Mouse (Mus musculus) heart, adult 2 months (tissue): ENCODE results near the gene Tbc1d17. TPM values are rescaled to one million over a fixed set of nuclear protein-coding genes. Genes with fewer than 3 reads are reported as not detected.

Experiments
- DNase-seq, 2 experiments: peaks; one replicate each; pipeline ENCODE4 v3.0.0; 2021
- H3K27ac ChIP-seq: fragments of 200-600 bp; 2 replicates; pipeline ENCODE4 v1.8.1; 2022
- H3K27me3 ChIP-seq: fragments of 200-500 bp; 2 replicates; pipeline ENCODE4 v1.6.1; 2012; ENCODE audit warnings: mild to moderate bottlenecking, low read length, inconsistent platforms, mixed read lengths; ENCODE audit not compliant: control insufficient read depth, insufficient read depth
- H3K36me3 ChIP-seq: fragments of 200-500 bp; 2 replicates; pipeline ENCODE4 v1.6.1; 2012; ENCODE audit warnings: low read length, inconsistent platforms; ENCODE audit not compliant: control insufficient read depth, insufficient read depth
- H3K4me1 ChIP-seq: fragments of 200-500 bp; 2 replicates; pipeline ENCODE4 v1.6.1; 2011; ENCODE audit warnings: low read length; ENCODE audit not compliant: control insufficient read depth, insufficient read depth
- H3K4me3 ChIP-seq: fragments of 200-600 bp; 2 replicates; pipeline ENCODE4 v1.8.1; 2022
- H3K79me2 ChIP-seq: fragments of 200-500 bp; replicated peaks from 2 replicates; pipeline ENCODE4 v1.6.1; 2012; ENCODE audit warnings: mild to moderate bottlenecking, inconsistent platforms, low read length, moderate library complexity, mixed read lengths; ENCODE audit not compliant: control insufficient read depth, insufficient read depth
- H3K9ac ChIP-seq: fragments of 200-500 bp; 2 replicates; pipeline ENCODE4 v1.6.1; 2012; ENCODE audit warnings: low read depth, mild to moderate bottlenecking, control low read depth, inconsistent platforms, low read length, mixed read lengths
- CTCF ChIP-seq: fragments of 200-600 bp; IDR thresholded peaks from 2 replicates; pipeline ENCODE4 v1.8.1; 2022; ENCODE audit warnings: antibody characterized with exemption, mild to moderate bottlenecking, moderate library complexity
- EP300 ChIP-seq: fragments of 200-500 bp; IDR thresholded peaks from 2 replicates; pipeline ENCODE4 v1.6.1; 2011; ENCODE audit warnings: low read depth, low read length, control low read depth; ENCODE audit not compliant: insufficient read depth
- POLR2A ChIP-seq: fragments of 200-500 bp; IDR thresholded peaks from 2 replicates; pipeline ENCODE4 v1.6.1; 2011; ENCODE audit warnings: mild to moderate bottlenecking, low read depth, low read length, control low read depth; ENCODE audit not compliant: insufficient read depth
- WGBS: fragments of 180-500 bp; shearing (Covaris S2); methylation state at CpG from one replicate; pipeline ENCODE4 v1.1.7; 2018; 5-methylcytosine and 5-hydroxymethylcytosine counted together
- intact Hi-C: fragments of 180-260 bp; cut with DNase I; formaldehyde crosslinking; loops from one replicate; pipeline ENCODE4 v1.15.1; 2025
- polyA plus RNA-seq: library from polyadenylated mRNA; depleted of rRNA; stranded (reverse); fragments of >200 nt; gene quantifications from 2 replicates; pipeline ENCODE4 v1.2.3, GENCODE M21; 2012
- total RNA-seq, 2 experiments: library from RNA; stranded (reverse); gene quantifications; 2 replicates each; pipeline ENCODE4 v1.2.3; 2021

Gene Tbc1d17
- total and polyA plus RNA-seq, 3 experiments: 29.6 to 56.0 (median 46.6) TPM

GRCm38 (mm10) chr7:44871181-44871580 is 22.3 kb upstream of the Tbc1d17 start:
- H3K9ac ChIP-seq: no peak overlapping the region
- H3K79me2 ChIP-seq: no peaks in the 10 kb centered on the region
- peaks cover 18% of the 10 kb centered on the region for H3K4me1 ChIP-seq
- WGBS: 54% methylated on average over 1 of the region's 1 CpGs
- H3K4me3 ChIP-seq: no peak overlapping the region
- intact Hi-C loops: loop anchor here (2.0 kb wide), 1 partner anchor 20 kb away; no protein-coding TSS in a partner anchor
- H3K27me3 ChIP-seq: no peaks in the 10 kb centered on the region
- DNase-seq: no peak
- no peak for TF ChIP-seq CTCF
- TF ChIP-seq POLR2A: no peak
- TF ChIP-seq EP300: no peak
- H3K36me3 ChIP-seq: no peaks in the 10 kb centered on the region; the same call in 1 of the 2 replicates
- H3K27ac ChIP-seq: no peak overlapping the region

DNA sequence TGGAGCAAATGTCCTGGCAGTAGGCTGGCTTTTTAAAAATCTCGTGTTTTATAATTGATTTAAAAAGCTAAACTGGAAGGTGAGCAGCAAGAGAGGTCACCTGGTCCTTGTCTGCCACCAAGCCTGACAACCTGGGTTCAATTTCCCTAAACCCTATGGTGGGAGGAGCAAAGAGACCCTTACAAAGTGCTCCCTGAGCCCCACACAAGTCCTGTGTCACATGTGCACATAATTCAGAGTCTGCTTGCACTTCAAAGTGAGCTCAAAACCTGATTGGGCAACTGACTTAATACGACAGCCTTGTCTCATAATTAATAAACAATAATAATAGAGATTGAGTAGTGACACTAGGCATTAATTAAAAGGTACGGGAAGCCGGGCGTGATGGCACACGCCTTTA is 21.7 kb upstream of the Tbc1d17 start:
- H3K79me2 ChIP-seq: no peaks in the 10 kb centered on the region
- DNase-seq: no peak
- WGBS: 88% methylated on average over 6 of the region's 6 CpGs
- H3K36me3 ChIP-seq: no peaks in the 10 kb centered on the region; the same call in 1 of the 2 replicates
- TF ChIP-seq POLR2A (no peak), CTCF (no peak), EP300 (no peak)
- H3K27me3 ChIP-seq: no peaks in the 10 kb centered on the region
- peak overlapping the region; percentile 72; the same call in 1 of the 2 replicates for H3K4me3 ChIP-seq
- peak overlapping the region; percentile 94 for H3K27ac ChIP-seq
- H3K9ac ChIP-seq: no peak overlapping the region
- intact Hi-C loops: loop anchor here (2.0 kb wide), 1 partner anchor 20 kb away; no protein-coding TSS in a partner anchor
- H3K4me1 ChIP-seq: peaks cover 23% of the 10 kb centered on the region

- 4% methylated on average over 29 of the region's 29 CpGs for WGBS
- Histone ChIP-seq H3K79me2 (no peaks in the 10 kb centered on the region; the same call in 1 of the 2 replicates), H3K4me3 (peak within 1 kb of the TSS; percentile 72), H3K36me3 (no peaks in the 10 kb centered on the region; the same call in 1 of the 2 replicates), H3K27ac (peak within 1 kb of the TSS; percentile 94), H3K4me1 (peaks cover 28% of the 10 kb centered on the region), H3K27me3 (no peaks in the 10 kb centered on the region), H3K9ac (peak within 1 kb of the TSS; percentile 95)
- peak; percentile 88 to 94 for DNase-seq
- TF ChIP-seq CTCF: peak; percentile 17
- TF ChIP-seq POLR2A: peak; percentile 89
- TF ChIP-seq EP300: peak; percentile 93
- intact Hi-C loops: loop anchor here (2.0 kb wide), 2 partner anchors 15 to 21 kb away; no protein-coding TSS in a partner anchor
Measured at GRCm38 (mm10) chr7:44869697-44870528, 21.0 kb upstream of the Tbc1d17 start, which contains the start of gene Ptov1. Gene Ptov1, minus strand, starts transcription at chr7:44869788.

DNA sequence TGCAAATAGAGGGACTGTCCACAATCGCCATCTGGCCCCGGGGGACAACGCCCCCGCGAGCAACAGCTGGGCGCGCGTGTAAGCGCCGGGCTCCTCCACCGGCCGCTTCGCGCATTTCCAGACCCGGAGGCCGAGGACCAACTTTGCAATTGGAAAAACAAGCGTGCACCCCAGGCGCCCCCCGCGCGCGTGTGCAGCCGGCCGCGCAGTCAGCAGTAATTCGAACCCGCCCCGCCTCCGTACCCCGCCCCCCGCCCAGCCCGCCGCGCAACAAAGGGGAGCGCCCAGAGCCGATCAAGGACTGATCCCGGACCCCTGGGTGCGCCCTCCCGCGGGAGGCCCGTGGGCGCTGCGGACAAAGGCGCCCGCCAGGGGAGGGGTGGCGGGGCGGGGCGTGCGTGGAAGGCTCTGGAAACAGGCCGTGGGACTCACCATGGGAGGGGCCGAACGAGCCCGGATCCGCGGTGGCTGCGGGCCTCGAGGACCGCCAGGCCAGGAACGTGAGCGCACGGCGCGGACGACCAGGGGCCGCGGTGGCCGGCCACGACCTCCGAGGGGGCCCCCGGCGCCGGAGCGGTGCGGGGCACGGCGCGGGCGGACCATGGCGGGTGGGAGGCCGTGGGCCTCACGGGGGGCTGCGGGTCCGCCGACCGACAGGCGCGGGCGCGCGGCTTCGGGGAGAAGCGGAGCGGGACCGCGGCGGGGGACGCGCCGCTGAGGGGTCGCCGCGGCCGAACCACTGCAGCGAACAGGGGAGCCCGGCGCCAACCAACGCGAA is 20.2 kb upstream of the Tbc1d17 start:
- Histone ChIP-seq H3K9ac (peak overlapping the region; percentile 95), H3K4me3 (peak overlapping the region; percentile 72), H3K79me2 (no peaks in the 10 kb centered on the region; the same call in 1 of the 2 replicates), H3K36me3 (no peaks in the 10 kb centered on the region; the same call in 1 of the 2 replicates), H3K27ac (peak overlapping the region; percentile 94), H3K27me3 (no peaks in the 10 kb centered on the region), H3K4me1 (peaks cover 29% of the 10 kb centered on the region)
- DNase-seq: peak; percentile 86 to 87
- under 1% methylated on average over 91 of the region's 108 CpGs for whole genome bisulfite sequencing
- intact Hi-C loops: loop anchor here (2.0 kb wide), 1 partner anchor 14 kb away; no protein-coding TSS in a partner anchor
- TF ChIP-seq CTCF: peak; percentile 24; the same call in 1 of the 2 replicates
- no peak for TF ChIP-seq POLR2A

DNA sequence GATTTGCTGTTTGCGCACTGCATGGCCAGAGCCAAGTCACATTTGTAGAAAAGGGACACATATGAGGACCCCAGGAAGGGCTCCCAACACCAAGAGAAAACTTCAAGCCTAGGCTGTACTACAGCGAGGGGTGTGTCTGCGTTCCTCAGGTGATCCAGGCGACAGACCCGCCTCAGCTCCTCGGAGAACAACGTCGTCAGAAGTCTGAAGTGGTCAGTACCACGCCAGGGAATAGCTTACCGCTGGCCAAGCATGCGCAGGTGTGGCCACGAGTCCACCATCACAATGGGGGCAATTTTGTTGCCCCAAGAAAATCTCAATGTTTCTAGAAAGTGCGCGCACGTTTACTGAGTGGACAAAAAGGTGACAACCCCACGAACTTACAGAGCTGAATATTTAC is 19.6 kb upstream of the Tbc1d17 start:
- H3K27ac ChIP-seq: peak overlapping the region; percentile 94
- no peaks in the 10 kb centered on the region for H3K27me3 ChIP-seq
- WGBS: 9% methylated on average over 16 of the region's 16 CpGs
- intact Hi-C loops: loop anchor here (2.0 kb wide), 1 partner anchor 14 kb away; no protein-coding TSS in a partner anchor
- TF ChIP-seq POLR2A: no peak
- TF ChIP-seq EP300: no peak
- TF ChIP-seq CTCF: no peak
- H3K36me3 ChIP-seq: no peaks in the 10 kb centered on the region; the same call in 1 of the 2 replicates
- peak overlapping the region; percentile 95; the same call in 1 of the 2 replicates for H3K9ac ChIP-seq
- H3K4me3 ChIP-seq: peak overlapping the region; percentile 72
- H3K79me2 ChIP-seq: no peaks in the 10 kb centered on the region; the same call in 1 of the 2 replicates
- no peak for DNase-seq
- H3K4me1 ChIP-seq: peaks cover 29% of the 10 kb centered on the region
